Mouse (Mus musculus) forebrain, embryonic 10.5 days (tissue): ENCODE data around the gene Npr1. TPM values are rescaled to one million over a fixed set of nuclear protein-coding genes. Genes with fewer than 3 reads are reported as not detected.
A peak's percentile ranks its signal among the peaks of the same experiment; 100 is the strongest.

Experiments
- DNase-seq: peaks from one replicate; pipeline ENCODE4 v3.0.0-alpha.2; 2017; ENCODE audit warnings: low spot score; ENCODE audit errors: extremely low spot score
- H3K27ac ChIP-seq: fragments of 300-500 bp; sonication (generic); 2 replicates; pipeline ENCODE4 v1.5.1; 2016; ENCODE audit warnings: mild to moderate bottlenecking
- H3K27me3 ChIP-seq: fragments of 300-500 bp; sonication (generic); 2 replicates; pipeline ENCODE4 v1.6.1; 2016; ENCODE audit warnings: mild to moderate bottlenecking; ENCODE audit not compliant: poor library complexity, severe bottlenecking
- H3K36me3 ChIP-seq: fragments of 300-500 bp; sonication (generic); replicated peaks from 2 replicates; pipeline ENCODE4 v1.6.1; 2016; ENCODE audit warnings: mild to moderate bottlenecking, moderate library complexity
- H3K4me1 ChIP-seq: fragments of 300-500 bp; sonication (generic); 2 replicates; pipeline ENCODE4 v1.6.1; 2016
- H3K4me3 ChIP-seq: fragments of 300-500 bp; sonication (generic); 2 replicates; pipeline ENCODE4 v1.5.1; 2016; ENCODE audit warnings: mild to moderate bottlenecking, moderate library complexity
- H3K9me3 ChIP-seq: fragments of 300-500 bp; sonication (generic); 2 replicates; pipeline ENCODE4 v1.6.1; 2016; ENCODE audit warnings: mild to moderate bottlenecking, moderate library complexity
- WGBS: fragments of 180-500 bp; shearing (Covaris S2); methylation state at CpG from one replicate; pipeline ENCODE4 v1.1.7; 2016; 5-methylcytosine and 5-hydroxymethylcytosine counted together
- polyA plus RNA-seq: library from polyadenylated mRNA; unstranded; fragments of >200 nt; fragmentation: Nextera tagmentation; extraction: Ambion mirVana; gene quantifications from 2 replicates; pipeline ENCODE4 v1.2.1, GENCODE M21; 2016

The Npr1 gene
- polyA plus RNA-seq, 1 experiment from 2014 or later = 2.0 TPM

DNA sequence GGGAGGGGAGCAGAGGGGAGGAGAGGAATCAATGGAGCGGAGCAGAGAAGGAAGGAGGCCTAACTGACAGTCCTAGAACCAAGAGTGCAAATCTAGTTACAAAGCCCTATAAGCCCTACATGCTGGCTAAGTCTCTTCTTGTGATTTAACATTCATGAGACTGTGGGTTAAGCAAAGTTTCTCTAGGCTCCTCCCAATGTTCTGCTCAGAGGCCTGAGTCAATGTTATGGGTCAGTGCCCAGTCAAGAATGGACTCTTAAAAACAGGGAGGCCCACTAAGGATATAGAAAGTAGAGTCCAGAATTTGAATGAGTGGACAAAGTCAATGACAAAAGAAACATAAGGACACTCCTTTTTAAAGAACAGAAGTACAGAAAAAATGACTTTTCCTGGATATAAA is 38.1 kb downstream of the Npr1 start:
- Histone ChIP-seq H3K36me3 (peaks cover 77% of the 10 kb centered on the region), H3K27me3 (no peaks in the 10 kb centered on the region), H3K27ac (no peak overlapping the region), H3K4me3 (no peak overlapping the region), H3K4me1 (peaks cover 43% of the 10 kb centered on the region), H3K9me3 (no peaks in the 10 kb centered on the region)
- WGBS = 100% methylated on average over 1 of the region's 1 CpGs
- no peak for DNase-seq

DNA sequence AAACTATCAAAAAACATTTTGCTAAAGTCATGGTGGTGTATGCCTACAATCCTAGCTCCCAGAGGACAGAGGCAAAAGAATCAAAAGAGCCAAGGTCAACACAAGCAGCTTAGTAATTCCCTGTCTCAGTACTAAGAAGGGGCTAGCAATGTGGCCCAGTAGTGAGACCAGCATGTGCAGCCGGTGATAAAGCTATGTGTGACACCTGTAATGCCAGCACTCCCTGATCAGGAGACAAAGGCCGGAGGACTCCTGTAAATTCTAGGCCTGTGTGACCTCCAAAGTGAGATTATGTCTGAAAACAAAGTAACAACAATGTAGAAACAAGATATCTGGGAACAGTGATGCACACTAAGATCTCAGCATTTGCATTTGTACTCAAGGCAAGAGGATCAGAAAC is 40.2 kb downstream of the Npr1 start:
- WGBS = 93% methylated on average over 2 of the region's 2 CpGs
- no peaks in the 10 kb centered on the region for H3K27me3 ChIP-seq
- no peak overlapping the region for H3K4me3 ChIP-seq
- DNase-seq = no peak
- H3K27ac ChIP-seq = no peak overlapping the region
- peaks cover 82% of the 10 kb centered on the region for H3K36me3 ChIP-seq
- H3K9me3 ChIP-seq = no peaks in the 10 kb centered on the region
- peaks cover 26% of the 10 kb centered on the region for H3K4me1 ChIP-seq

DNA sequence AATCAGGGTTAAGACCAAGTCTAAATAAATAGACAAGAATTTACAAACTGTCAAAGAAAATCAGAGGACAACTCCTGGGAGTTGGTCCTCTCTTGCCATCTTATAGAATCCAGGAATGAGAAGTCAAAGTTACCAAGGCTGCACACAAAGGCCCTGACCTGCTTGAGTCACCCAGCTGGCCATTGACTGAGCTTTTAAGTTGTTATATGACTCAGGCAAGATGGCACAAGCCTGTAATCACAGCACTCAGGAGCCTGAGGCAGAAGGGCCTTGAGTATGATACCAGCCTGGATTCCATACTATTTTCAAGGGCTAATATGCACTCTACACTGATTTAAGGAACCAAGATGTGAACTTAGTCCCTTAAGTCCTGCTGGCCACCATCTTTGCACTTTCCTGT is 42.1 kb downstream of the Npr1 start:
- no peaks in the 10 kb centered on the region for H3K9me3 ChIP-seq
- H3K27ac ChIP-seq = no peak overlapping the region
- peaks cover 84% of the 10 kb centered on the region for H3K36me3 ChIP-seq
- peaks cover 21% of the 10 kb centered on the region for H3K4me1 ChIP-seq
- DNase-seq = no peak
- no peak overlapping the region for H3K4me3 ChIP-seq
- no peaks in the 10 kb centered on the region for H3K27me3 ChIP-seq

GRCm38 (mm10) chr3:90420696-90421095 is 45.0 kb downstream of the Npr1 start:
- Histone ChIP-seq H3K27ac (no peak overlapping the region), H3K27me3 (no peaks in the 10 kb centered on the region), H3K4me3 (no peak overlapping the region), H3K9me3 (no peaks in the 10 kb centered on the region), H3K36me3 (peaks cover 94% of the 10 kb centered on the region), H3K4me1 (no peaks in the 10 kb centered on the region)
- DNase-seq = no peak
- WGBS = 88% methylated on average over 6 of the region's 6 CpGs

- WGBS = 75% methylated on average over 3 of the region's 3 CpGs
- no peak for DNase-seq
- no peak overlapping the region for H3K4me3 ChIP-seq
- H3K27ac ChIP-seq = no peak overlapping the region
- no peaks in the 10 kb centered on the region for H3K27me3 ChIP-seq
- H3K4me1 ChIP-seq = no peaks in the 10 kb centered on the region
- H3K9me3 ChIP-seq = no peaks in the 10 kb centered on the region
- H3K36me3 ChIP-seq = peaks cover 100% of the 10 kb centered on the region
Measured at GRCm38 (mm10) chr3:90413011-90413396, 52.7 kb downstream of the Npr1 start.

DNA sequence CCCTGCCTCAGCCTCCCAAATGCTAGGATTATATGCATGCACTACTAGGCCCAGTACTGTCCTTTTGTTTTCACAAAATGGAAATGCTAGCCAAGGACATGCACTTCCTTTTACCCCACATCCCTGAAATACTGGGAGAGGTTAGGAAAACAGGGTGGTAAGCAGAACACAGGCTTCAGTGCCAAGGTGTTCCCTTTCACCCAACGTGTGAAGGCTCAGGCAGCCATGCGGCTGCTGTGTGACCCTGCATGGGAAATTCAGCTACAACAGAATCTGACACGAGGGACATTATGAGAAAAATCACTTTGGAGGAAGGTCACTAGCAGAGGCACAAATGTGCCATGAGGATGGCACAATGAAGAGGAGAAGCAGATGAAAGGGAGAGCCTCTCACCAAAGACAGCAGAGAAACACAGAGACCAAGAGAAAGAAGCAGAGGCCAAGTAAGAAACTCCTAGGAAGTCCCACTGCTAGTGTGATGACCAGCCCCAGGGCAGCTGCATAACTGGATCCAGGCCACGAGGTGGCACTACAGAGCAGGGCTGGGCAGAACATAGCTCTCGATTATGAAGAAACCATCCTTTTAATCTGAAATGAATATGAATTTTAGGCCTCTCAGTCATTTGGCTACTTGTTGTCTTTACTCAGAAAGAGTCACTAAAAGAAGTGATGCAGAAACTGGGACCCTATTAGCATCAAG is 53.2 kb downstream of the Npr1 start:
- Histone ChIP-seq H3K9me3 (no peaks in the 10 kb centered on the region), H3K36me3 (peaks cover 100% of the 10 kb centered on the region), H3K27me3 (no peaks in the 10 kb centered on the region), H3K27ac (no peak overlapping the region), H3K4me1 (no peaks in the 10 kb centered on the region), H3K4me3 (no peak overlapping the region)
- DNase-seq = peak; percentile 51
- WGBS = 62% methylated on average over 5 of the region's 5 CpGs

DNA sequence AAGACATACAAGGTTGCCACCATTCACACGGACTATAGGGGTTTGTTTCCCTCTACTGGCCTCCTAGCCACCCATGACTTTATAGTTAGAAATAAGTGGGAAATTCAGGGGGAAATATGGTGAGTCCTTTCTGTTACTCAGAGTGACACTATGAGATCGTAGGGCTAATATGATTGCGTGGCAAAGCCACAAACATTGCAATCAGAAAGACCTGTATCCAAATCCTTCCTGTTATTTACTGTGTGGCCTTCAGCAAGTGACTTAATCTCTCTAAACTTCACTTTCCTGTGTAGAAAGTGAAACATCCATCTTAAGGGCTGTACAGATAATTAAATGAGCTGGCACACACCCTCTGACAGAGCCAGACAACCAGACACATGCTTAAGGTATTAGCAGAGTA is 56.9 kb downstream of the Npr1 start:
- Histone ChIP-seq H3K9me3 (no peaks in the 10 kb centered on the region), H3K4me1 (no peaks in the 10 kb centered on the region), H3K27ac (no peak overlapping the region), H3K4me3 (no peak overlapping the region), H3K36me3 (peaks cover 100% of the 10 kb centered on the region), H3K27me3 (no peaks in the 10 kb centered on the region)
- DNase-seq = no peak
- 94% methylated on average over 3 of the region's 3 CpGs for WGBS

DNA sequence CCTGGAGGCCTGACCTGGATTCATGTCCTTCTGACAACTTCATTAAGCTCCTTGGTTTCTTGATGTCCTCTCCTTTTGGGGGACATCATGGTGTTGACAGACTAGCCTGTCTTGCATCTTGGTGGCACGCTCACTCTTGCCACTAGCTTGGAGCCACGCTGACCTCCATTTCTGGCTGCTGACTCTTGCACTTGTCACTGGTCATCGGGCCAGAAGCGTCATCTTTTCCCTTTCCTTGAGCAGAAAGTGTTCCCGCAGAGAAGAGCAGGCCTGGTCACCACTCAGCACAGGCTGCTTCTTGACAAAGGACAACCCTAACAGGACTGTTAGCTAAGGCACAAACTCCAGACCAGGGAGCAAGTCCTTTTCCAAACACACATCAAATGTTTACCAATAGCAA is 59.3 kb downstream of the Npr1 start:
- 97% methylated on average over 5 of the region's 5 CpGs for WGBS
- DNase-seq = no peak
- H3K4me1 ChIP-seq = no peaks in the 10 kb centered on the region
- no peaks in the 10 kb centered on the region for H3K9me3 ChIP-seq
- no peak overlapping the region for H3K27ac ChIP-seq
- H3K4me3 ChIP-seq = no peak overlapping the region
- no peaks in the 10 kb centered on the region for H3K27me3 ChIP-seq
- peaks cover 100% of the 10 kb centered on the region for H3K36me3 ChIP-seq

- peaks cover 100% of the 10 kb centered on the region for H3K36me3 ChIP-seq
- no peak overlapping the region for H3K4me3 ChIP-seq
- H3K4me1 ChIP-seq = no peaks in the 10 kb centered on the region
- no peaks in the 10 kb centered on the region for H3K9me3 ChIP-seq
- no peak for DNase-seq
- H3K27ac ChIP-seq = no peak overlapping the region
- 89% methylated on average over 4 of the region's 4 CpGs for WGBS
- H3K27me3 ChIP-seq = no peaks in the 10 kb centered on the region
Measured at GRCm38 (mm10) chr3:90404609-90405008, 61.1 kb downstream of the Npr1 start.

DNA sequence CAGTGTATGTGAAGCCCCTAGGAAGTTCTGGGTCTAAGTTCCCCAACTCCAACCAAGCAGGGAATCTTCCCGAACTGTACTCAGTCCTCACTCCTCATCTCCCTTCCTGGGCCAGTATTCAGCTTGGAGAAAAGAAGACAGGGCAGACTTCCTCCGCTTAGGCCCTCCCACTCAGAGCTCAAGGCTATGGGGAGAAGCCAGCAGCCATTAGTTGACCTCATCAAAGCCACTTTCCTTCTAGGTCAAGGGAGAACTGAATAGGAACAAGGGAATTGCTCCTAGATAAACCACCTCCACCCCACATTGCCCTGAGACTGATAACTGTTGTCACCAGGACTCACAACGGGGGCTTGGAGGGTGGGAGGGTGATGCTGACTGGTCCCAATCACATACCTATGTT is 61.5 kb downstream of the Npr1 start:
- WGBS = 96% methylated on average over 3 of the region's 3 CpGs
- Histone ChIP-seq H3K4me3 (no peak overlapping the region), H3K36me3 (peaks cover 100% of the 10 kb centered on the region)

DNA sequence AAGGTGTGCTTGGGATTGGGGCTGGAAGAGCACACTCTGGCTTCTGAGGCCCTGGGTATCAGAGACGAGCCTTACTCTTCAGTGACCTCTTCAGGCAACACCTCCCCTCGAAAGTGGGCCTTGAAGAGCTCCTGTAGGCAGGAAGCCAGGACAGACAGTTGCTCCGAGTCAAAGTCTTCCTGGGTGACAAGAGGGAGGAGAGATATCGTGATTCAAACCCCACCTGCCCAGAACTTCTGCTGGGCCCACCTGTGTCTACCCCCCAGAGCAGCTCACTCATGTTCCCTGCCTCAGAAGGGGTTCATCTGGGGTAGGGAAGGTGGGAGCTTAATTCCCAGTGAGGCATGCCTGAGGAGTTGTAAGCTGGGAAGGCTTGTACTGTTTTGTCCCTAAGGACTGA is 64.7 kb downstream of the Npr1 start:
- WGBS = 83% methylated on average over 4 of the region's 4 CpGs
- Histone ChIP-seq H3K4me3 (no peak overlapping the region), H3K27ac (no peak overlapping the region), H3K27me3 (no peaks in the 10 kb centered on the region), H3K4me1 (no peaks in the 10 kb centered on the region), H3K36me3 (peaks cover 98% of the 10 kb centered on the region), H3K9me3 (no peaks in the 10 kb centered on the region)
- DNase-seq = no peak

More for the DNA sequence above, 61.5 kb downstream of the Npr1 start:
- no peaks in the 10 kb centered on the region for H3K27me3 ChIP-seq
- H3K9me3 ChIP-seq = no peaks in the 10 kb centered on the region
- DNase-seq = no peak
- no peaks in the 10 kb centered on the region for H3K4me1 ChIP-seq
- no peak overlapping the region for H3K27ac ChIP-seq
